ENCODE assay signal across 20 mouse cellular contexts in genomic region chr11:89994706-89995105, GRCm38 (mm10). TPM values are rescaled to one million over a fixed set of nuclear protein-coding genes. Genes with fewer than 3 reads are reported as not detected.
A peak's percentile ranks its signal among the peaks of the same experiment; 100 is the strongest.
DNase-seq lines count a peak whose midpoint lies in the region; ATAC-seq and TF ChIP-seq lines count a peak whose summit lies in the region.
"Had no signal": no experiment of that assay in that cellular context is flagged by ENCODE, and none has a peak within 500 bp of the region (broad histone marks: within the 10 kb centered on the region; RNA-seq: fewer than 3 reads in every experiment).

No protein-coding gene starts in this region.

- ATAC-seq in intestine, embryonic 15.5 days = no peak
- ATAC-seq in intestine, postnatal 0 days = no peak
- ATAC-seq in liver, embryonic 12.5 days = no peak
- ATAC-seq in midbrain, postnatal 0 days (ENCODE audit: low FRiP score) = no peak
- no peak for ATAC-seq in midbrain, embryonic 15.5 days (replicated peaks)
- ATAC-seq: forebrain, embryonic 15.5 days; hindbrain, embryonic 16.5 days had no signal

- no peak for TF ChIP-seq CTCF in intestine, postnatal 0 days (IDR thresholded peaks at IDR 0.05; ENCODE audit: low read depth)
- no peak for TF ChIP-seq CTCF in liver, adult 2 months (IDR thresholded peaks at IDR 0.05; ENCODE audit: low read depth, low read length)
- no peak for TF ChIP-seq CTCF in midbrain, postnatal 0 days (IDR thresholded peaks at IDR 0.05)

- H3K4me3 ChIP-seq in intestine, embryonic 15.5 days (replicated peaks) = no peak overlapping the region
- H3K4me3 ChIP-seq in intestine, postnatal 0 days (ENCODE audit: low read depth, low read length) = no peak overlapping the region
- no peak overlapping the region for H3K4me3 ChIP-seq in liver, adult 2 months (ENCODE audit: insufficient read depth, low read depth, low read length)
- no peak overlapping the region for H3K4me3 ChIP-seq in liver, embryonic 12.5 days
- no peak overlapping the region for H3K4me3 ChIP-seq in midbrain, postnatal 0 days (ENCODE audit: low read depth, low read length)
- no peak overlapping the region for H3K4me3 ChIP-seq in midbrain, embryonic 15.5 days
- H3K4me3 ChIP-seq: embryonic facial prominence, embryonic 12.5 days; forebrain, embryonic 15.5 days; heart, embryonic 12.5 days had no signal

- H3K9ac ChIP-seq in intestine, embryonic 15.5 days = no peak overlapping the region
- H3K9ac ChIP-seq in intestine, postnatal 0 days (ENCODE audit: low read depth, low read length) = no peak overlapping the region
- H3K9ac ChIP-seq in liver, adult 2 months (ENCODE audit: low read depth, low read length) = no peak overlapping the region
- no peak overlapping the region for H3K9ac ChIP-seq in liver, embryonic 12.5 days
- no peak overlapping the region for H3K9ac ChIP-seq in midbrain, postnatal 0 days (replicated peaks; ENCODE audit: low read length, poor library complexity, severe bottlenecking)
- H3K9ac ChIP-seq in midbrain, embryonic 15.5 days = no peak overlapping the region
- H3K9ac ChIP-seq: embryonic facial prominence, embryonic 12.5 days; forebrain, embryonic 15.5 days; heart, embryonic 12.5 days had no signal

- H3K4me1 ChIP-seq in intestine, embryonic 15.5 days (replicated peaks) = peaks cover 12% of the 10 kb centered on the region
- H3K4me1 ChIP-seq in intestine, postnatal 0 days (replicated peaks; ENCODE audit: control insufficient read depth, insufficient read depth, low read length) = no peaks in the 10 kb centered on the region
- H3K4me1 ChIP-seq in liver, adult 2 months (ENCODE audit: control insufficient read depth, insufficient read depth, low read length) = peaks cover 53% of the 10 kb centered on the region
- H3K4me1 ChIP-seq in liver, embryonic 12.5 days = no peaks in the 10 kb centered on the region
- H3K4me1 ChIP-seq in midbrain, postnatal 0 days (ENCODE audit: insufficient read depth, low read length) = no peaks in the 10 kb centered on the region
- no peaks in the 10 kb centered on the region for H3K4me1 ChIP-seq in midbrain, embryonic 15.5 days
- H3K4me1 ChIP-seq: embryonic facial prominence, embryonic 12.5 days; forebrain, embryonic 15.5 days had no signal

- no peaks in the 10 kb centered on the region for H3K36me3 ChIP-seq in intestine, embryonic 15.5 days
- H3K36me3 ChIP-seq in intestine, postnatal 0 days (ENCODE audit: control insufficient read depth, insufficient read depth) = no peaks in the 10 kb centered on the region
- no peaks in the 10 kb centered on the region for H3K36me3 ChIP-seq in liver, adult 2 months (ENCODE audit: control insufficient read depth, insufficient read depth, low read length)
- no peaks in the 10 kb centered on the region for H3K36me3 ChIP-seq in liver, embryonic 12.5 days
- no peaks in the 10 kb centered on the region for H3K36me3 ChIP-seq in midbrain, postnatal 0 days (ENCODE audit: insufficient read depth, low read length)
- no peaks in the 10 kb centered on the region for H3K36me3 ChIP-seq in midbrain, embryonic 15.5 days (replicated peaks)
- H3K36me3 ChIP-seq: embryonic facial prominence, embryonic 12.5 days; forebrain, embryonic 15.5 days; heart, embryonic 12.5 days had no signal

- H3K4me2 ChIP-seq in intestine, embryonic 15.5 days (replicated peaks) = no peak overlapping the region
- H3K4me2 ChIP-seq in intestine, postnatal 0 days (replicated peaks; ENCODE audit: low read depth) = no peak overlapping the region
- H3K4me2 ChIP-seq in liver, embryonic 12.5 days = no peak overlapping the region
- no peak overlapping the region for H3K4me2 ChIP-seq in midbrain, postnatal 0 days (ENCODE audit: low read depth, low read length, poor library complexity, severe bottlenecking)
- H3K4me2 ChIP-seq in midbrain, embryonic 15.5 days = no peak overlapping the region
- H3K4me2 ChIP-seq: embryonic facial prominence, embryonic 12.5 days; forebrain, embryonic 15.5 days; heart, embryonic 12.5 days had no signal

- DNase-seq in liver, adult 2 months (ENCODE audit: extremely low read depth, low read depth, low spot score) = peak; percentile 93
- DNase-seq in midbrain, postnatal 0 days (ENCODE audit: low spot score) = peak; percentile 21
- no peak for DNase-seq in embryo, embryonic 9.5 days (ENCODE audit: extremely low spot score)
- DNase-seq: adrenal gland, adult 2 months; adrenal gland, postnatal 25 days; cerebellum, adult 11 months; cerebellum, adult 8-10 months; cerebellum, postnatal 14 days; embryo, embryonic 11 days; gastrocnemius, postnatal 36 days; heart, adult 18-20 months; heart, postnatal 36 days had no signal

- no peaks in the 10 kb centered on the region; the same call in 1 of the 2 replicates for H3K79me2 ChIP-seq in liver, adult 2 months (ENCODE audit: control insufficient read depth, insufficient read depth, low read length)

- no peaks in the 10 kb centered on the region for H3K27me3 ChIP-seq in intestine, embryonic 15.5 days (replicated peaks)
- no peaks in the 10 kb centered on the region for H3K27me3 ChIP-seq in intestine, postnatal 0 days (replicated peaks; ENCODE audit: control insufficient read depth, insufficient read depth, low read length)
- no peaks in the 10 kb centered on the region for H3K27me3 ChIP-seq in liver, adult 2 months (ENCODE audit: control insufficient read depth, insufficient read depth, low read length)
- H3K27me3 ChIP-seq in liver, embryonic 12.5 days (replicated peaks) = no peaks in the 10 kb centered on the region
- no peaks in the 10 kb centered on the region for H3K27me3 ChIP-seq in midbrain, postnatal 0 days (ENCODE audit: insufficient read depth, low read length)
- no peaks in the 10 kb centered on the region for H3K27me3 ChIP-seq in midbrain, embryonic 15.5 days (replicated peaks)
- H3K27me3 ChIP-seq: embryonic facial prominence, embryonic 12.5 days; forebrain, embryonic 15.5 days; heart, embryonic 12.5 days had no signal

- 0 out of 2 replicates have a peak overlapping the region, but pooled peaks have one; percentile 3 for H3K27ac ChIP-seq in intestine, embryonic 15.5 days
- no peak overlapping the region for H3K27ac ChIP-seq in intestine, postnatal 0 days (ENCODE audit: low read depth, low read length)
- peak overlapping the region; percentile 90 for H3K27ac ChIP-seq in liver, adult 2 months (replicated peaks; ENCODE audit: insufficient read depth, low read depth, low read length)
- H3K27ac ChIP-seq in liver, embryonic 12.5 days = no peak overlapping the region
- H3K27ac ChIP-seq in midbrain, postnatal 0 days (ENCODE audit: low read depth, low read length) = no peak overlapping the region
- no peak overlapping the region for H3K27ac ChIP-seq in midbrain, embryonic 15.5 days
- H3K27ac ChIP-seq: embryonic facial prominence, embryonic 12.5 days; forebrain, embryonic 15.5 days had no signal

- TF ChIP-seq POLR2A in liver, adult 2 months (IDR thresholded peaks at IDR 0.05; ENCODE audit: extremely low read depth, insufficient read depth, low read length) = no peak

- WGBS in intestine, embryonic 15.5 days = 76% methylated on average over 2 of the region's 2 CpGs
- 92% methylated on average over 2 of the region's 2 CpGs for WGBS in intestine, postnatal 0 days
- 10% methylated on average over 2 of the region's 2 CpGs for WGBS in liver, adult 2 months
- 65% methylated on average over 2 of the region's 2 CpGs for WGBS in liver, embryonic 12.5 days (ENCODE audit: insufficient replicate concordance)
- 85% methylated on average over 2 of the region's 2 CpGs for WGBS in midbrain, postnatal 0 days
- 97% methylated on average over 2 of the region's 2 CpGs for WGBS in midbrain, embryonic 15.5 days

- no peaks in the 10 kb centered on the region for H3K9me3 ChIP-seq in intestine, embryonic 15.5 days
- no peaks in the 10 kb centered on the region for H3K9me3 ChIP-seq in intestine, postnatal 0 days (ENCODE audit: control insufficient read depth)
- H3K9me3 ChIP-seq in liver, embryonic 12.5 days (replicated peaks) = no peaks in the 10 kb centered on the region
- H3K9me3 ChIP-seq in midbrain, postnatal 0 days (ENCODE audit: low read length) = no peaks in the 10 kb centered on the region
- no peaks in the 10 kb centered on the region for H3K9me3 ChIP-seq in midbrain, embryonic 15.5 days
- H3K9me3 ChIP-seq: embryonic facial prominence, embryonic 12.5 days; forebrain, embryonic 15.5 days; heart, embryonic 12.5 days had no signal

RNA-seq across cellular contexts. Expression of gene Pctp, which starts 8.0 kb away (rescaled TPM):
- 19.7 and 20.3 TPM in 2 replicates for polyA plus RNA-seq in intestine, embryonic 15.5 days (2015; fragmentation: Nextera tagmentation; extraction: Ambion mirVana)
- polyA plus RNA-seq in intestine, postnatal 0 days (2015; fragmentation: Nextera tagmentation; extraction: Ambion mirVana) = 10.5 TPM in 2 replicates
- total RNA-seq in liver, adult 2 months (2014; rRNA removed) = 43.4 and 63.1 TPM in 2 replicates
- 18.5 and 22.0 TPM in 2 replicates for polyA plus RNA-seq in liver, adult 2 months (2012; rRNA removed)
- polyA plus RNA-seq in liver, embryonic 12.5 days (2016; fragmentation: Nextera tagmentation; extraction: Ambion mirVana) = 11.0 and 11.5 TPM in 2 replicates
- total RNA-seq in midbrain, postnatal 0 days (2014; rRNA removed) = 0.60 and 0.66 TPM in 2 replicates
- polyA plus RNA-seq in midbrain, postnatal 0 days (2015; fragmentation: Nextera tagmentation; extraction: Ambion mirVana) = 0.85 and 0.88 TPM in 2 replicates
- 1.4 and 1.7 TPM in 2 replicates for polyA plus RNA-seq in midbrain, embryonic 15.5 days (2015; fragmentation: Nextera tagmentation; extraction: Ambion mirVana)

RNA-seq across cellular contexts. Expression of gene Tmem100, which starts 35.4 kb away (rescaled TPM):
- 14.8 and 16.3 TPM in 2 replicates for polyA plus RNA-seq in intestine, embryonic 15.5 days (2015; fragmentation: Nextera tagmentation; extraction: Ambion mirVana)
- polyA plus RNA-seq in intestine, postnatal 0 days (2015; fragmentation: Nextera tagmentation; extraction: Ambion mirVana) = 11.0 and 11.4 TPM in 2 replicates
- total RNA-seq in liver, adult 2 months (2014; rRNA removed) = 0.07 and 0.09 TPM in 2 replicates
- 0.05 TPM in 1 of 2 replicates, not detected in the other for polyA plus RNA-seq in liver, adult 2 months (2012; rRNA removed)
- 0.43 and 0.55 TPM in 2 replicates for polyA plus RNA-seq in liver, embryonic 12.5 days (2016; fragmentation: Nextera tagmentation; extraction: Ambion mirVana)
- 7.1 and 9.6 TPM in 2 replicates for total RNA-seq in midbrain, postnatal 0 days (2014; rRNA removed)
- polyA plus RNA-seq in midbrain, postnatal 0 days (2015; fragmentation: Nextera tagmentation; extraction: Ambion mirVana) = 12.5 and 15.0 TPM in 2 replicates
- polyA plus RNA-seq in midbrain, embryonic 15.5 days (2015; fragmentation: Nextera tagmentation; extraction: Ambion mirVana) = 7.8 and 8.8 TPM in 2 replicates

Comparison
In these comparisons a context has a peak if more than half of its experiments do, and no peak if none do; other contexts are left out.
1. H3K27ac ChIP-seq: peak in intestine, embryonic 15.5 days (single experiment) and liver, adult 2 months (single experiment); none in intestine, postnatal 0 days (single experiment), liver, embryonic 12.5 days (single experiment), midbrain, postnatal 0 days (single experiment) and midbrain, embryonic 15.5 days (single experiment).